Mouse (Mus musculus) thymus, adult 2 months (tissue): ENCODE results near the gene Spef1.

Experiments used
- CTCF ChIP-seq: fragments of 200-500 bp; IDR thresholded peaks from 2 replicates; pipeline ENCODE4 v1.5.1; 2012; ENCODE audit warnings: mild to moderate bottlenecking, control low read depth, low read length, moderate library complexity, borderline replicate concordance; ENCODE audit not compliant: control insufficient read depth, poor library complexity, insufficient read depth; ENCODE audit errors: extremely low read depth
- POLR2A ChIP-seq: fragments of 200-500 bp; IDR thresholded peaks from 2 replicates; pipeline ENCODE4 v1.6.1; 2012; ENCODE audit warnings: mild to moderate bottlenecking, low read length, control low read depth, moderate library complexity; ENCODE audit not compliant: control insufficient read depth, poor library complexity, insufficient read depth; ENCODE audit errors: extremely low read depth

DNA sequence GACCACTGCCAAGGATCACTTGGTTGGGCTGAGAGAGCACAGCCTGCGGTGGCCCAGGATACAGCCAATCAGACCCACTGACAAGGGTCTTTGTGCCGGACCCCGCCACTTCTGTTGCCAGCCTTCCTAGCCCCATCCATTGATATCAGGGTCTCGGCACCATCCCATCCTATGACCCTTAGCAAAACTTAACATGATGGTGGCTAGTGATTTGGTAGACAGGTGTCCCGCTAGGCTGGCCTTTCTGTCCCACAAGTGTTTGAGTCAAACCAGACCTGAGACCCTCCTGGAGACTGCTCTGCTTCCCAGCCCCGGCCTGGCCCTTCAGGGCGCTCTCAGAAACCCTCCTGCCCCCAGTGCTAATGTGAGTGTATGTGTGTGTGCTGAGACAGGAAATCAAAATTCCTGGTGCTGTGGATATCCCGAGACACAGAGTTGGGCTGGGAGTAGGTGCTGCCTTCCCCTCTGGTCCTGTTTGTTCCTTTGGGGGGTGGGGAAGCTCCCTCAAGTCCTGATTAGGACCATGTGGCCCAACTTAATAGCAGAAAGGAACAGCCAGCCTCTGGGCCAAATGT is 52.2 kb downstream of the Spef1 start:
- no peak for TF ChIP-seq POLR2A
- no peak for TF ChIP-seq CTCF
